Mouse (Mus musculus) lung, adult 2 months (tissue): ENCODE results near the gene Rnf145.
A peak's percentile ranks its signal among the peaks of the same experiment; 100 is the strongest.

ENCODE experiments used
- CTCF ChIP-seq: fragments of 200-500 bp; IDR thresholded peaks from 2 replicates; pipeline ENCODE4 v1.5.1; 2011; ENCODE audit warnings: mild to moderate bottlenecking, low read length, control low read depth; ENCODE audit not compliant: insufficient read depth
- POLR2A ChIP-seq: fragments of 200-500 bp; IDR thresholded peaks from 2 replicates; pipeline ENCODE4 v1.6.1; 2011; ENCODE audit warnings: low read depth, mild to moderate bottlenecking, control low read depth, low read length, borderline replicate concordance; ENCODE audit errors: extremely low read depth

GRCm38 (mm10) chr11:44470432-44471336, 48.1 kb upstream of the Rnf145 start, which contains the start of gene Ublcp1:
- TF ChIP-seq POLR2A (peak; percentile 84; the same call in 1 of the 2 replicates), CTCF (no peak)
